Mouse (Mus musculus) C2C12 (cell line): ENCODE measurements at regions not wholly inside any gene's neighbourhood (a gene's known extent, or its start where the extent isn't known, plus 50 kb on each side); places are given as distances from the start of the nearest gene placed in this dataset.

Experiments used
- CEBPB ChIP-seq: IDR thresholded peaks from one replicate; pipeline ENCODE4 v1.6.1; 2011; ENCODE audit warnings: low read depth, mild to moderate bottlenecking, control low read depth, moderate library complexity
- CTCF ChIP-seq: IDR thresholded peaks from one replicate; pipeline ENCODE4 v1.5.1; 2011; ENCODE audit not compliant: control insufficient read depth, insufficient read depth, insufficient read length
- FOSL1 ChIP-seq: IDR thresholded peaks from one replicate; pipeline ENCODE4 v1.8.0; 2011; ENCODE audit warnings: mild to moderate bottlenecking, low read length; ENCODE audit not compliant: poor library complexity, insufficient read depth, severe bottlenecking
- MAX ChIP-seq: IDR thresholded peaks from one replicate; pipeline ENCODE4 v1.6.1; 2011; ENCODE audit warnings: mild to moderate bottlenecking, control low read depth
- MYOD1 ChIP-seq: IDR thresholded peaks from one replicate; pipeline ENCODE4 v1.6.1; 2011; ENCODE audit warnings: low read depth; ENCODE audit not compliant: control insufficient read depth, insufficient read length
- MYOG ChIP-seq: IDR thresholded peaks from one replicate; pipeline ENCODE4 v1.6.1; 2011; ENCODE audit not compliant: control insufficient read depth, insufficient read length; ENCODE audit errors: extremely low read depth

DNA sequence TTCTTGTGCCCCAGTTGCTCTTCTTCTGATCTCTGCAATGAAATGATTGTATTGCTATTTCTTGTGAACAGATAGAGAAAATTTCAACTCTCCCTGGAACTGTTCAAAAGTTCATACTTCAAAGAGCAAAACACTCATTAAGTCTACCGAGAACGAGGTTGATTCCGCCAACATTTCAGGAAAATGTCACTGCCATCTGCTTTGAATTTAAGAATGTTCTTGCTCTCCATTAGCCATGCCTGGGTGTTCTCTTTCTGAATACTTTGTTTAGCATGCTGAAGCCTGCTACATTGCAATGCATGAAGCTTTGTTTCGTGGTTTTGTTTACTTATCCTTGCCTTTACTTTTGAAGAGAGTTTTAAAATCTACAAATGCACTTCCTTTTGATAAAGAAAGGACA lies 363.4 kb downstream of the Kctd12 start:
- TF ChIP-seq CTCF (no peak), MAX (no peak), MYOG (no peak), MYOD1 (no peak), FOSL1 (no peak), CEBPB (no peak)
